Mouse (Mus musculus) heart, postnatal 0 days (tissue): ENCODE results near the gene Aaed1. TPM values are rescaled to one million over a fixed set of nuclear protein-coding genes. Genes with fewer than 3 reads are reported as not detected.
"Not testable (repeated sequence)": the region's sequence is repeated elsewhere in the genome, so short reads cannot be mapped to it uniquely, and the experiment has no call there.

Source experiments
- ATAC-seq: fragments of 200-750 bp; cut with Nextera tagmentation; 2 replicates; pipeline ENCODE4 v1.8.0; 2017; ENCODE audit warnings: low read depth, moderate number of reproducible peaks, moderate library complexity; ENCODE audit not compliant: insufficient read depth
- DNase-seq: peaks from one replicate; pipeline ENCODE4 v3.0.0-alpha.2; 2016; ENCODE audit warnings: low spot score
- H3K27ac ChIP-seq: fragments of 300-500 bp; sonication (generic); 2 replicates; pipeline ENCODE4 v1.5.1; 2014; ENCODE audit warnings: low read depth, mild to moderate bottlenecking
- H3K27me3 ChIP-seq: fragments of 300-500 bp; sonication (generic); 2 replicates; pipeline ENCODE4 v1.6.1; 2014; ENCODE audit warnings: low read length, mixed read lengths; ENCODE audit not compliant: control insufficient read depth, insufficient read depth
- H3K36me3 ChIP-seq: fragments of 300-500 bp; sonication (generic); replicated peaks from 2 replicates; pipeline ENCODE4 v1.6.1; 2014; ENCODE audit warnings: low read length, mixed read lengths; ENCODE audit not compliant: control insufficient read depth, insufficient read depth
- H3K4me1 ChIP-seq: fragments of 300-500 bp; sonication (generic); 2 replicates; pipeline ENCODE4 v1.6.1; 2014; ENCODE audit warnings: antibody characterized with exemption; ENCODE audit not compliant: control insufficient read depth, insufficient read depth
- H3K4me2 ChIP-seq: fragments of 300-500 bp; sonication (generic); 2 replicates; pipeline ENCODE4 v1.6.1; 2014; ENCODE audit warnings: low read depth, mild to moderate bottlenecking, low read length, moderate library complexity
- H3K4me3 ChIP-seq: fragments of 300-500 bp; sonication (generic); 2 replicates; pipeline ENCODE4 v1.5.1; 2014; ENCODE audit warnings: low read depth, low read length
- H3K9ac ChIP-seq: fragments of 300-500 bp; sonication (generic); replicated peaks from 2 replicates; pipeline ENCODE4 v1.6.1; 2014; ENCODE audit warnings: low read depth, low read length, mixed read lengths
- H3K9me3 ChIP-seq: fragments of 300-500 bp; sonication (generic); replicated peaks from 2 replicates; pipeline ENCODE4 v1.6.1; 2016; ENCODE audit warnings: low read length; ENCODE audit not compliant: control insufficient read depth
- CTCF ChIP-seq: IDR thresholded peaks from 2 replicates; pipeline ENCODE4 v1.5.1; 2016; ENCODE audit warnings: antibody characterized with exemption, control low read depth, low read depth
- EP300 ChIP-seq: IDR thresholded peaks from 2 replicates; pipeline ENCODE4 v1.6.1; 2016; ENCODE audit warnings: antibody characterized with exemption, low read depth
- WGBS: fragments of 180-500 bp; shearing (Covaris S2); extraction: QIAGEN DNeasy Blood & Tissue Kit; methylation state at CpG from one replicate; pipeline ENCODE4 v1.1.7; 2014; 5-methylcytosine and 5-hydroxymethylcytosine counted together
- polyA plus RNA-seq: library from polyadenylated mRNA; unstranded; fragments of >200 nt; fragmentation: Nextera tagmentation; extraction: Ambion mirVana; gene quantifications from 2 replicates; pipeline ENCODE4 v1.2.1, GENCODE M21; 2015
- total RNA-seq: library from RNA; depleted of rRNA; stranded (reverse); fragments of >200 nt; gene quantifications from 2 replicates; pipeline ENCODE4 v1.2.3, GENCODE M21; 2014; ENCODE audit warnings: low replicate concordance

Gene Aaed1
- total and polyA plus RNA-seq, 2 experiments from 2014 or later, result 67.0 to 76.6 TPM

- no peaks in the 10 kb centered on the region for H3K27me3 ChIP-seq
- H3K27ac ChIP-seq, result no peak overlapping the region
- DNase-seq, result no peak
- TF ChIP-seq CTCF, result no peak
- no peak for TF ChIP-seq EP300
- H3K4me3 ChIP-seq, result no peak overlapping the region
- ATAC-seq, result no peak
- H3K4me1 ChIP-seq, result no peaks in the 10 kb centered on the region
- WGBS, result 70% methylated on average over 12 of the region's 12 CpGs
- H3K4me2 ChIP-seq, result no peak overlapping the region
- no peaks in the 10 kb centered on the region for H3K9me3 ChIP-seq
- H3K9ac ChIP-seq, result no peak overlapping the region
- H3K36me3 ChIP-seq, result no peaks in the 10 kb centered on the region
These were observed 55.3 kb downstream of the Aaed1 start for GRCm38 (mm10) chr13:64257010-64257813.

- H3K9me3 ChIP-seq, H3K36me3 ChIP-seq, H3K27me3 ChIP-seq, H3K4me3 ChIP-seq, H3K9ac ChIP-seq, ATAC-seq, DNase-seq, H3K4me1 ChIP-seq, H3K27ac ChIP-seq, H3K4me2 ChIP-seq: not testable (repeated sequence)
- WGBS, result 74% methylated on average over 8 of the region's 11 CpGs
These were observed 58.3 kb downstream of the Aaed1 start for GRCm38 (mm10) chr13:64254185-64254584.

DNA sequence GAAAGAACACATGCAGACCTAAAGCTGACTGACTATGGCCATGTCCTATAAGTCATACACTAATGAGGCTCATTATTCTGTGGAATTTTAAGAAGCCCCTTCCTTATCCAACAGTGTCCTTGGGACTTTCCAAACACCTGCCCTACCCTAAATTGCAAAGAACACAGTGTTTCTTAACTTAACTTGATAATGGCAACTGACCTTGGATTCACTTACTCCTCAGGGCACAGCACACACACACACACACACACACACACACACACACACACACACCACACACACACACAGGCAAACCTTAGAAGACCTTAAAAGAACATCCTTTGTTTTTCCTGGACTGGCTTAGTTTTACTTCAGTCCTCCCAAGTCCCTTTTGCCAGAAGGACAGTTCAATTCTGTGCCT is 58.8 kb downstream of the Aaed1 start:
- Histone ChIP-seq H3K9me3 (no peaks in the 10 kb centered on the region), H3K27ac (no peak overlapping the region), H3K27me3 (no peaks in the 10 kb centered on the region), H3K9ac (no peak overlapping the region), H3K4me3 (no peak overlapping the region), H3K4me2 (no peak overlapping the region), H3K36me3 (no peaks in the 10 kb centered on the region), H3K4me1 (no peaks in the 10 kb centered on the region)
- DNase-seq, result no peak
- TF ChIP-seq CTCF (no peak), EP300 (no peak)
- ATAC-seq, result no peak

GRCm38 (mm10) chr13:64252147-64252546 is 60.4 kb downstream of the Aaed1 start:
- DNase-seq (no peak), ATAC-seq (no peak)

GRCm38 (mm10) chr13:64250363-64250762 is 62.1 kb downstream of the Aaed1 start:
- TF ChIP-seq CTCF (peak; percentile 42), EP300 (no peak)
- H3K4me3 ChIP-seq, result no peak overlapping the region
- no peaks in the 10 kb centered on the region for H3K9me3 ChIP-seq
- no peak overlapping the region for H3K4me2 ChIP-seq
- DNase-seq (no peak), ATAC-seq (no peak)
- no peaks in the 10 kb centered on the region for H3K36me3 ChIP-seq
- H3K4me1 ChIP-seq, result no peaks in the 10 kb centered on the region
- WGBS, result 17% methylated on average over 1 of the region's 1 CpGs
- no peak overlapping the region for H3K27ac ChIP-seq
- no peak overlapping the region for H3K9ac ChIP-seq
- no peaks in the 10 kb centered on the region for H3K27me3 ChIP-seq

More at GRCm38 (mm10) chr13:64252147-64252546, 60.4 kb downstream of the Aaed1 start:
- no peaks in the 10 kb centered on the region for H3K4me1 ChIP-seq
- H3K9me3 ChIP-seq, result no peaks in the 10 kb centered on the region
- TF ChIP-seq CTCF, result no peak
- TF ChIP-seq EP300, result no peak
- no peak overlapping the region for H3K4me2 ChIP-seq
- 40% methylated on average over 5 of the region's 5 CpGs for WGBS
- no peaks in the 10 kb centered on the region for H3K36me3 ChIP-seq
- H3K4me3 ChIP-seq, result no peak overlapping the region
- no peak overlapping the region for H3K27ac ChIP-seq
- H3K9ac ChIP-seq, result no peak overlapping the region
- H3K27me3 ChIP-seq, result no peaks in the 10 kb centered on the region
